In the genomic region with DNA sequence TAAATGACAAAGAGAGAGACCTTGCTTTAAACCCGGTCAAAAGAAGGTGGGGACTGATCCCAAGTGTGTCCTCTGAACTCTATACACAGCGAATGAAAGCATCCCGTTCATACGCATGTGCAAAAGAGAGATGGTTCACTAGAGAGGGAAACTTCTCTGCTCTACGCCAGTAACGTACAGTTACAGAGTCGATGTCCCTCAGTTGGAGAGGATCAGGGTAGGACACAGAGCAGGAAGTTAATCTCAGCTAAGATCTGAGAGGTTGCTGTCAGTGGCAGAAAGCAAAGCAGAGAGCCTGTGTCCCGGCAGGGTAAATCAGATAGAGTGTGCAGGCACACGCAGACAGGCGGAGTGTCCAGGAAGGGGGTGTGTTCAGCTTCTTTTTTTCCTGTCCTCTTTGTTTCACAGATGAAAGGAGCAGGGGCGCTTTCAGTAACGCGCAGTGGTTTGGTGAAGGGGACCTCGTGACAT, we compare ENCODE assay signal across 8 mouse cellular contexts. TPM values are rescaled to one million over a fixed set of nuclear protein-coding genes. Genes with fewer than 3 reads are reported as not detected.
DNase-seq lines count a peak whose midpoint lies in the region; ATAC-seq and TF ChIP-seq lines count a peak whose summit lies in the region.

No protein-coding gene starts in this region.

- TF ChIP-seq CTCF in heart, adult 2 months (IDR thresholded peaks at IDR 0.05): no peak

- no peak for TF ChIP-seq POLR2A in heart, adult 2 months (IDR thresholded peaks at IDR 0.05; ENCODE audit: insufficient read depth, low read depth, low read length)

- no peak for TF ChIP-seq EP300 in heart, adult 2 months (IDR thresholded peaks at IDR 0.05; ENCODE audit: insufficient read depth, low read depth, low read length)

- H3K27ac ChIP-seq in heart, embryonic 16.5 days (ENCODE audit: low read length): no peak overlapping the region
- H3K27ac ChIP-seq in heart, adult 2 months: no peak overlapping the region
- no peak overlapping the region for H3K27ac ChIP-seq in embryonic facial prominence, embryonic 11.5 days (replicated peaks; ENCODE audit: low read depth, low read length)
- H3K27ac ChIP-seq in limb, embryonic 11.5 days (replicated peaks; ENCODE audit: low read depth, low read length): no peak overlapping the region

- no peak overlapping the region for H3K9ac ChIP-seq in heart, embryonic 16.5 days (ENCODE audit: low read length)
- H3K9ac ChIP-seq in heart, adult 2 months (ENCODE audit: low read depth, low read length): no peak overlapping the region
- H3K9ac ChIP-seq in embryonic facial prominence, embryonic 11.5 days (replicated peaks; ENCODE audit: low read length): 0 out of 2 replicates have a peak overlapping the region, but pooled peaks have one; percentile 3
- H3K9ac ChIP-seq in limb, embryonic 11.5 days (ENCODE audit: low read length): no peak overlapping the region

- H3K27me3 ChIP-seq in heart, embryonic 16.5 days (ENCODE audit: control insufficient read depth, insufficient read depth, low read length): no peaks in the 10 kb centered on the region
- no peaks in the 10 kb centered on the region for H3K27me3 ChIP-seq in heart, adult 2 months (ENCODE audit: control insufficient read depth, insufficient read depth, low read length)
- H3K27me3 ChIP-seq in embryonic facial prominence, embryonic 11.5 days (ENCODE audit: control insufficient read depth, insufficient read depth, low read length): no peaks in the 10 kb centered on the region
- H3K27me3 ChIP-seq in limb, embryonic 11.5 days (ENCODE audit: control insufficient read depth, insufficient read depth, low read length): no peaks in the 10 kb centered on the region
- no peaks in the 10 kb centered on the region for H3K27me3 ChIP-seq in splenic B cell, adult 2 months (ENCODE audit: control insufficient read depth, insufficient read depth, low read length, poor library complexity, severe bottlenecking)

- no peak for ATAC-seq in heart, embryonic 16.5 days (replicated peaks; ENCODE audit: extremely low read depth, insufficient read depth, low FRiP score)
- no peak for ATAC-seq in embryonic facial prominence, embryonic 11.5 days (replicated peaks; ENCODE audit: insufficient number of reproducible peaks, low FRiP score, low TSS enrichment, low read depth)
- no peak for ATAC-seq in limb, embryonic 11.5 days (ENCODE audit: insufficient number of reproducible peaks, low FRiP score, low TSS enrichment, low read depth)

- DNase-seq in heart, adult 2 months: no peak
- peak; percentile 51 for DNase-seq in embryonic facial prominence, embryonic 11.5 days (ENCODE audit: low spot score)
- DNase-seq in limb, embryonic 11.5 days (ENCODE audit: low spot score): peak; percentile 41
- DNase-seq in splenic B cell, adult 2 months (ENCODE audit: low read depth, low spot score): peak; percentile 40
- DNase-seq in cerebellum, adult 18-20 months: no peak
- DNase-seq in urinary bladder, postnatal 4 days (ENCODE audit: low spot score in 2 of 2): no peak
- DNase-seq in right cerebral cortex, postnatal 36 days (ENCODE audit: low spot score in 2 of 2): no peak

- intact Hi-C loops in heart, adult 2 months (cut with DNase I): loop anchor here (5.0 kb wide), 1 partner anchor 44 kb away; no protein-coding TSS in a partner anchor

- WGBS in heart, embryonic 16.5 days: 36% methylated on average over 14 of the region's 14 CpGs
- WGBS in heart, adult 2 months: 34% methylated on average over 14 of the region's 14 CpGs
- 40% methylated on average over 14 of the region's 14 CpGs for WGBS in embryonic facial prominence, embryonic 11.5 days
- WGBS in limb, embryonic 11.5 days: 36% methylated on average over 14 of the region's 14 CpGs

- H3K79me2 ChIP-seq in heart, adult 2 months (replicated peaks; ENCODE audit: control insufficient read depth, insufficient read depth, low read length): no peaks in the 10 kb centered on the region

- peaks cover 11% of the 10 kb centered on the region for H3K4me1 ChIP-seq in heart, embryonic 16.5 days (ENCODE audit: control insufficient read depth, insufficient read depth, low read length)
- peaks cover 2% of the 10 kb centered on the region for H3K4me1 ChIP-seq in heart, adult 2 months (ENCODE audit: control insufficient read depth, insufficient read depth, low read length)
- H3K4me1 ChIP-seq in embryonic facial prominence, embryonic 11.5 days (ENCODE audit: control insufficient read depth, insufficient read depth, low read length): no peaks in the 10 kb centered on the region
- peaks cover 8% of the 10 kb centered on the region for H3K4me1 ChIP-seq in limb, embryonic 11.5 days (ENCODE audit: control insufficient read depth, insufficient read depth, low read length)

- no peaks in the 10 kb centered on the region for H3K36me3 ChIP-seq in heart, embryonic 16.5 days (ENCODE audit: control insufficient read depth, insufficient read depth)
- no peaks in the 10 kb centered on the region for H3K36me3 ChIP-seq in heart, adult 2 months (ENCODE audit: control insufficient read depth, insufficient read depth, low read length)
- no peaks in the 10 kb centered on the region for H3K36me3 ChIP-seq in embryonic facial prominence, embryonic 11.5 days (replicated peaks; ENCODE audit: control insufficient read depth, insufficient read depth, low read depth, low read length)
- no peaks in the 10 kb centered on the region for H3K36me3 ChIP-seq in limb, embryonic 11.5 days (ENCODE audit: control insufficient read depth, insufficient read depth, low read length)
- no peaks in the 10 kb centered on the region for H3K36me3 ChIP-seq in splenic B cell, adult 2 months (ENCODE audit: control insufficient read depth, insufficient read depth, low read length, poor library complexity, severe bottlenecking)

- no peaks in the 10 kb centered on the region for H3K9me3 ChIP-seq in heart, embryonic 16.5 days (replicated peaks; ENCODE audit: control insufficient read depth, low read length)
- no peaks in the 10 kb centered on the region for H3K9me3 ChIP-seq in embryonic facial prominence, embryonic 11.5 days (replicated peaks; ENCODE audit: control insufficient read depth, low read length)
- H3K9me3 ChIP-seq in limb, embryonic 11.5 days (ENCODE audit: control insufficient read depth, low read length): no peaks in the 10 kb centered on the region

- H3K4me3 ChIP-seq in heart, embryonic 16.5 days (ENCODE audit: low read length): no peak overlapping the region
- H3K4me3 ChIP-seq in heart, adult 2 months: no peak overlapping the region
- H3K4me3 ChIP-seq in embryonic facial prominence, embryonic 11.5 days (ENCODE audit: low read depth, low read length): no peak overlapping the region
- no peak overlapping the region for H3K4me3 ChIP-seq in limb, embryonic 11.5 days (ENCODE audit: low read depth, low read length)

- peak overlapping the region; percentile 35 for H3K4me2 ChIP-seq in heart, embryonic 16.5 days (ENCODE audit: low read depth, low read length)
- H3K4me2 ChIP-seq in embryonic facial prominence, embryonic 11.5 days (ENCODE audit: low read depth, low read length): no peak overlapping the region
- no peak overlapping the region for H3K4me2 ChIP-seq in limb, embryonic 11.5 days (ENCODE audit: low read depth, severe bottlenecking)

RNA-seq across cellular contexts. Expression of a gene that starts 3.0 kb away (rescaled TPM):
- polyA plus RNA-seq in heart, embryonic 16.5 days (2015; fragmentation: Nextera tagmentation; extraction: Ambion mirVana): 19.8 and 21.2 TPM in 2 replicates
- total RNA-seq in heart, adult 2 months (2021): 1 to 10 TPM; 6.9 to 9.1 TPM
- polyA plus RNA-seq in heart, adult 2 months (2012; rRNA removed): 8.4 and 9.9 TPM in 2 replicates
- polyA plus RNA-seq in embryonic facial prominence, embryonic 11.5 days (2014; fragmentation: Nextera tagmentation; extraction: Ambion mirVana): 26.8 and 28.4 TPM in 2 replicates
- 32.5 and 35.9 TPM in 2 replicates for polyA plus RNA-seq in limb, embryonic 11.5 days (2014; fragmentation: Nextera tagmentation; extraction: Ambion mirVana)

Comparison
In these comparisons a context has a peak if more than half of its experiments do, and no peak if none do; other contexts are left out.
1. DNase-seq: peak in embryonic facial prominence, embryonic 11.5 days (single experiment), limb, embryonic 11.5 days (single experiment) and splenic B cell, adult 2 months (single experiment); none in heart, adult 2 months (0 of 2), cerebellum, adult 18-20 months (0 of 2), urinary bladder, postnatal 4 days (0 of 2) and right cerebral cortex, postnatal 36 days (0 of 2).